Mouse (Mus musculus): ENCODE results near the gene Clns1a. TPM values are rescaled to one million over a fixed set of nuclear protein-coding genes. Genes with fewer than 3 reads are reported as not detected.
A peak's percentile ranks its signal among the peaks of the same experiment; 100 is the strongest.

Clns1a gene
- polyA plus RNA-seq (2015; fragmentation: Nextera tagmentation; extraction: Ambion mirVana): 136 and 152 TPM in 2 replicates

GRCm38 (mm10) chr7:97696506-97697254 is at the start of gene Clns1a:
Clns1a (plus strand) TSS chr7:97696634.
- peak within 1 kb of the TSS; percentile 66 for H3K4me2 ChIP-seq (ENCODE audit: low read depth, low read length)
- WGBS: under 1% methylated on average over 63 of the region's 63 CpGs
- peak; percentile 97 for ATAC-seq

GRCm38 (mm10) chr7:97647656-97648055 is 48.8 kb upstream of the Clns1a start:
- ATAC-seq: no peak

More at GRCm38 (mm10) chr7:97696506-97697254, at the start of gene Clns1a:
- Histone ChIP-seq H3K4me3 (ENCODE audit: low read length) (peak within 1 kb of the TSS; percentile 97), H3K27ac (ENCODE audit: low read length) (peak within 1 kb of the TSS; percentile 77), H3K4me1 (ENCODE audit: control insufficient read depth, insufficient read depth, low read length) (peaks cover 10% of the 10 kb centered on the region), H3K9me3 (ENCODE audit: control insufficient read depth, low read length) (no peaks in the 10 kb centered on the region), H3K27me3 (replicated peaks; ENCODE audit: control insufficient read depth, insufficient read depth, low read length) (no peaks in the 10 kb centered on the region), H3K36me3 (ENCODE audit: control insufficient read depth, insufficient read depth, low read length) (no peaks in the 10 kb centered on the region), H3K9ac (ENCODE audit: low read depth, low read length) (peak within 1 kb of the TSS; percentile 97)

GRCm38 (mm10) chr7:97650729-97651128 is 45.7 kb upstream of the Clns1a start:
- Histone ChIP-seq H3K9ac (ENCODE audit: low read depth, low read length) (no peak overlapping the region), H3K9me3 (ENCODE audit: control insufficient read depth, low read length) (no peaks in the 10 kb centered on the region), H3K4me1 (ENCODE audit: control insufficient read depth, insufficient read depth, low read length) (no peaks in the 10 kb centered on the region), H3K36me3 (ENCODE audit: control insufficient read depth, insufficient read depth, low read length) (no peaks in the 10 kb centered on the region), H3K4me3 (ENCODE audit: low read length) (no peak overlapping the region), H3K27ac (ENCODE audit: low read length) (no peak overlapping the region), H3K27me3 (replicated peaks; ENCODE audit: control insufficient read depth, insufficient read depth, low read length) (no peaks in the 10 kb centered on the region), H3K4me2 (ENCODE audit: low read depth, low read length) (no peak overlapping the region)
- 78% methylated on average over 4 of the region's 4 CpGs for whole genome bisulfite sequencing
- ATAC-seq: no peak

More at GRCm38 (mm10) chr7:97647656-97648055, 48.8 kb upstream of the Clns1a start:
- H3K4me3 ChIP-seq (ENCODE audit: low read length): no peak overlapping the region
- H3K9ac ChIP-seq (ENCODE audit: low read depth, low read length): no peak overlapping the region
- no peaks in the 10 kb centered on the region for H3K36me3 ChIP-seq (ENCODE audit: control insufficient read depth, insufficient read depth, low read length)
- no peak overlapping the region for H3K27ac ChIP-seq (ENCODE audit: low read length)
- 90% methylated on average over 5 of the region's 5 CpGs for WGBS
- H3K4me2 ChIP-seq (ENCODE audit: low read depth, low read length): no peak overlapping the region
- no peaks in the 10 kb centered on the region for H3K4me1 ChIP-seq (ENCODE audit: control insufficient read depth, insufficient read depth, low read length)
- H3K9me3 ChIP-seq (ENCODE audit: control insufficient read depth, low read length): no peaks in the 10 kb centered on the region
- H3K27me3 ChIP-seq (replicated peaks; ENCODE audit: control insufficient read depth, insufficient read depth, low read length): no peaks in the 10 kb centered on the region

GRCm38 (mm10) chr7:97656144-97656543 is 40.3 kb upstream of the Clns1a start:
- Histone ChIP-seq H3K36me3 (ENCODE audit: control insufficient read depth, insufficient read depth, low read length) (no peaks in the 10 kb centered on the region), H3K4me1 (ENCODE audit: control insufficient read depth, insufficient read depth, low read length) (no peaks in the 10 kb centered on the region), H3K9me3 (ENCODE audit: control insufficient read depth, low read length) (no peaks in the 10 kb centered on the region), H3K4me2 (ENCODE audit: low read depth, low read length) (no peak overlapping the region), H3K27ac (ENCODE audit: low read length) (no peak overlapping the region), H3K4me3 (ENCODE audit: low read length) (no peak overlapping the region), H3K9ac (ENCODE audit: low read depth, low read length) (no peak overlapping the region), H3K27me3 (replicated peaks; ENCODE audit: control insufficient read depth, insufficient read depth, low read length) (no peaks in the 10 kb centered on the region)
- no peak for ATAC-seq
- 92% methylated on average over 6 of the region's 6 CpGs for WGBS

GRCm38 (mm10) chr7:97661634-97662033 is 34.8 kb upstream of the Clns1a start:
- no peak overlapping the region for H3K9ac ChIP-seq (ENCODE audit: low read depth, low read length)
- ATAC-seq: no peak
- peaks cover 8% of the 10 kb centered on the region for H3K36me3 ChIP-seq (ENCODE audit: control insufficient read depth, insufficient read depth, low read length)
- H3K27me3 ChIP-seq (replicated peaks; ENCODE audit: control insufficient read depth, insufficient read depth, low read length): no peaks in the 10 kb centered on the region
- H3K27ac ChIP-seq (ENCODE audit: low read length): no peak overlapping the region
- no peaks in the 10 kb centered on the region for H3K4me1 ChIP-seq (ENCODE audit: control insufficient read depth, insufficient read depth, low read length)
- 93% methylated on average over 4 of the region's 4 CpGs for WGBS
- no peaks in the 10 kb centered on the region for H3K9me3 ChIP-seq (ENCODE audit: control insufficient read depth, low read length)
- no peak overlapping the region for H3K4me2 ChIP-seq (ENCODE audit: low read depth, low read length)
- H3K4me3 ChIP-seq (ENCODE audit: low read length): no peak overlapping the region

GRCm38 (mm10) chr7:97679239-97679638 is 17.2 kb upstream of the Clns1a start:
- no peak for ATAC-seq
- Histone ChIP-seq H3K27me3 (replicated peaks; ENCODE audit: control insufficient read depth, insufficient read depth, low read length) (no peaks in the 10 kb centered on the region), H3K36me3 (ENCODE audit: control insufficient read depth, insufficient read depth, low read length) (peaks cover 3% of the 10 kb centered on the region; the same call in 1 of the 2 replicates), H3K9ac (ENCODE audit: low read depth, low read length) (no peak overlapping the region), H3K9me3 (ENCODE audit: control insufficient read depth, low read length) (no peaks in the 10 kb centered on the region), H3K4me1 (ENCODE audit: control insufficient read depth, insufficient read depth, low read length) (no peaks in the 10 kb centered on the region), H3K4me2 (ENCODE audit: low read depth, low read length) (no peak overlapping the region), H3K4me3 (ENCODE audit: low read length) (no peak overlapping the region), H3K27ac (ENCODE audit: low read length) (no peak overlapping the region)
- WGBS: 29% methylated on average over 1 of the region's 1 CpGs

- WGBS: 82% methylated on average over 2 of the region's 2 CpGs
- H3K36me3 ChIP-seq (ENCODE audit: control insufficient read depth, insufficient read depth, low read length): 0 out of 2 replicates have a peak, but pooled peaks cover 4% of the 10 kb centered on the region
- H3K9me3 ChIP-seq (ENCODE audit: control insufficient read depth, low read length): no peaks in the 10 kb centered on the region
- H3K9ac ChIP-seq (ENCODE audit: low read depth, low read length): no peak overlapping the region
- H3K27ac ChIP-seq (ENCODE audit: low read length): no peak overlapping the region
- no peak overlapping the region for H3K4me2 ChIP-seq (ENCODE audit: low read depth, low read length)
- ATAC-seq: no peak
- H3K4me3 ChIP-seq (ENCODE audit: low read length): no peak overlapping the region
- no peaks in the 10 kb centered on the region for H3K4me1 ChIP-seq (ENCODE audit: control insufficient read depth, insufficient read depth, low read length)
- no peaks in the 10 kb centered on the region for H3K27me3 ChIP-seq (replicated peaks; ENCODE audit: control insufficient read depth, insufficient read depth, low read length)
Measured at GRCm38 (mm10) chr7:97687831-97688230, 8.6 kb upstream of the Clns1a start.

- no peaks in the 10 kb centered on the region for H3K27me3 ChIP-seq (replicated peaks; ENCODE audit: control insufficient read depth, insufficient read depth, low read length)
- no peak overlapping the region for H3K27ac ChIP-seq (ENCODE audit: low read length)
- peaks cover 10% of the 10 kb centered on the region for H3K4me1 ChIP-seq (ENCODE audit: control insufficient read depth, insufficient read depth, low read length)
- H3K9ac ChIP-seq (ENCODE audit: low read depth, low read length): no peak overlapping the region
- WGBS: 96% methylated on average over 1 of the region's 1 CpGs
- ATAC-seq: no peak
- no peak overlapping the region for H3K4me3 ChIP-seq (ENCODE audit: low read length)
- peak overlapping the region; percentile 66; the same call in 1 of the 2 replicates for H3K4me2 ChIP-seq (ENCODE audit: low read depth, low read length)
- H3K36me3 ChIP-seq (ENCODE audit: control insufficient read depth, insufficient read depth, low read length): no peaks in the 10 kb centered on the region
- no peaks in the 10 kb centered on the region for H3K9me3 ChIP-seq (ENCODE audit: control insufficient read depth, low read length)
Measured at GRCm38 (mm10) chr7:97695441-97695840, 993 bp upstream of the Clns1a start.

GRCm38 (mm10) chr7:97696133-97696505 is 315 bp upstream of the Clns1a start:
- peaks cover 10% of the 10 kb centered on the region for H3K4me1 ChIP-seq (ENCODE audit: control insufficient read depth, insufficient read depth, low read length)
- H3K27ac ChIP-seq (ENCODE audit: low read length): peak overlapping the region; percentile 77
- ATAC-seq: peak; percentile 59; the same call in 1 of the 2 replicates
- H3K4me2 ChIP-seq (ENCODE audit: low read depth, low read length): peak overlapping the region; percentile 66
- H3K4me3 ChIP-seq (ENCODE audit: low read length): peak overlapping the region; percentile 97
- no peaks in the 10 kb centered on the region for H3K27me3 ChIP-seq (replicated peaks; ENCODE audit: control insufficient read depth, insufficient read depth, low read length)
- WGBS: 35% methylated on average over 19 of the region's 19 CpGs
- H3K36me3 ChIP-seq (ENCODE audit: control insufficient read depth, insufficient read depth, low read length): no peaks in the 10 kb centered on the region
- H3K9ac ChIP-seq (ENCODE audit: low read depth, low read length): peak overlapping the region; percentile 97
- H3K9me3 ChIP-seq (ENCODE audit: control insufficient read depth, low read length): no peaks in the 10 kb centered on the region

Data from intestine, embryonic 16.5 days (tissue).